Mouse (Mus musculus) CH12.LX (cell line): Measurements from ENCODE around the gene Six6.
A peak's percentile ranks its signal among the peaks of the same experiment; 100 is the strongest.

ENCODE experiments used
- CHD1 ChIP-seq: IDR thresholded peaks from 2 replicates; pipeline ENCODE4 v1.6.1; 2012; ENCODE audit warnings: low read depth, low read length, improper control_type of control experiment, inconsistent platforms
- CHD2 ChIP-seq: IDR thresholded peaks from 2 replicates; pipeline ENCODE4 v1.6.1; 2011; ENCODE audit warnings: low read length, improper control_type of control experiment
- CTCF ChIP-seq, 2 experiments: IDR thresholded peaks in 1 of 2; conservative IDR thresholded peaks in 1 of 2; 2 replicates each; pipeline ENCODE4 v1.5.1; 2011 to 2012; ENCODE audit warnings: low read depth in 2 of 2, low read length in 2 of 2, improper control_type of control experiment in 1 of 2, inconsistent platforms in 1 of 2, mild to moderate bottlenecking in 1 of 2, moderate library complexity in 1 of 2
- EP300 ChIP-seq: IDR thresholded peaks from 2 replicates; pipeline ENCODE4 v1.6.1; 2011; ENCODE audit warnings: low read length, improper control_type of control experiment
- HCFC1 ChIP-seq: IDR thresholded peaks from 2 replicates; pipeline ENCODE4 v1.6.1; 2012; ENCODE audit warnings: low read depth, mild to moderate bottlenecking, inconsistent platforms, low read length, improper control_type of control experiment
- KAT2A ChIP-seq: IDR thresholded peaks from 2 replicates; pipeline ENCODE4 v1.6.1; 2012; ENCODE audit warnings: low read length, improper control_type of control experiment, inconsistent platforms; ENCODE audit not compliant: insufficient replicate concordance
- MEF2A ChIP-seq: IDR thresholded peaks from 2 replicates; pipeline ENCODE4 v1.6.1; 2014; ENCODE audit warnings: low read depth, mild to moderate bottlenecking, inconsistent platforms, low read length, improper control_type of control experiment, borderline replicate concordance
- POLR2A ChIP-seq: IDR thresholded peaks from 2 replicates; pipeline ENCODE4 v1.6.1; 2011; ENCODE audit warnings: low read depth, mild to moderate bottlenecking, improper control_type of control experiment, low read length
- POLR2AphosphoS2 ChIP-seq: IDR thresholded peaks from 2 replicates; pipeline ENCODE4 v1.6.1; 2011; ENCODE audit warnings: low read depth, low read length, improper control_type of control experiment
- TCF12 ChIP-seq: IDR thresholded peaks from 2 replicates; pipeline ENCODE4 v1.6.1; 2014; ENCODE audit warnings: low read depth, mild to moderate bottlenecking, inconsistent platforms, low read length, improper control_type of control experiment
- USF2 ChIP-seq: conservative IDR thresholded peaks from 2 replicates; pipeline ENCODE4 v1.6.1; 2011; ENCODE audit warnings: low read depth, low read length, improper control_type of control experiment

DNA sequence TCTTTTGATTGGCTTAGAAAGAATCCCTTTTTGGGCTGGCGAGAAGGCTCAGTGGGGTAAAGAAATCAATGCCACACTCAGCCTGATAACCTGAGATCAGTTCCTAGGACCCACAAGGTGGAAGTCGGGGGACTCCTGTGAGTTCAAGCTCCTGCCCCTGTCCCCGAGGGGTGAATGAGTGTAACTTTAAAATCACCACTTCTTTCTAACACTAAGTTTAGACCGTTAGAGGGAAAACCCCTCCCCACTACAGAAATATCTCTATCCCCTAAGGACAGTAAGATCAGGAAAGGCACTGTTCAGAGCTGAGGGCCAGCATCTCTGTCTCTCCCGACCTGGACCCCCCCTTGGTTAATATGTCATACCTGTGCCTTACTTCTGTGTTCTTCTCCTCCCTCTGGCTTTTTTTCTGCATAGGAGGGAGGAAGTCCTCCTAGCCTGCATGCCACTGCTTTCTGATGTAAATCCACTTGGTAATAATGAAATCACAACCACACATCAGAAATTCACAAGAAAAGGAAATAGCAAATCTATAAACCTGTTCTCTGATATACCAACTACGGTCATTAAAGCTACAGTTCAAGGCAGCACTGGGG is 18.2 kb downstream of the Six6 start:
- TF ChIP-seq USF2 (no peak), TCF12 (0 out of 2 replicates have a peak, but pooled peaks have one; percentile 63), CTCF (conservative IDR thresholded peaks at IDR 0.05 in 1 of 2, IDR thresholded peaks at IDR 0.05 in 1 of 2; ENCODE audit: low read depth in 2 of 2, low read length in 2 of 2) (no peak), POLR2A (peak; percentile 55), POLR2AphosphoS2 (no peak), CHD2 (no peak), CHD1 (no peak), HCFC1 (no peak), EP300 (peak; percentile 83; the same call in 1 of the 2 replicates), MEF2A (peak; percentile 98), KAT2A (no peak)
